Mouse (Mus musculus) liver, postnatal 0 days (tissue): ENCODE measurements around the gene Elavl4. TPM values are rescaled to one million over a fixed set of nuclear protein-coding genes. Genes with fewer than 3 reads are reported as not detected.

Source experiments
- ATAC-seq: fragments of 200-750 bp; cut with Nextera tagmentation; 2 replicates; pipeline ENCODE4 v1.8.0; 2017; ENCODE audit warnings: mild to moderate bottlenecking, moderate library complexity
- DNase-seq: peaks from one replicate; pipeline ENCODE4 v3.0.0-alpha.2; 2016
- H3K27ac ChIP-seq: fragments of 300-500 bp; sonication (generic); 2 replicates; pipeline ENCODE4 v1.5.1; 2014; ENCODE audit warnings: antibody characterized with exemption, moderate library complexity, mild to moderate bottlenecking, low read depth
- H3K27me3 ChIP-seq: fragments of 300-500 bp; sonication (generic); 2 replicates; pipeline ENCODE4 v1.6.1; 2014; ENCODE audit warnings: low read length, control low read depth, mixed read lengths; ENCODE audit not compliant: insufficient read depth
- H3K36me3 ChIP-seq: fragments of 300-500 bp; sonication (generic); replicated peaks from 2 replicates; pipeline ENCODE4 v1.6.1; 2014; ENCODE audit warnings: mild to moderate bottlenecking, control low read depth, low read length, moderate library complexity, mixed read lengths; ENCODE audit not compliant: insufficient read depth
- H3K4me1 ChIP-seq: fragments of 300-500 bp; sonication (generic); 2 replicates; pipeline ENCODE4 v1.6.1; 2014; ENCODE audit warnings: antibody characterized with exemption, mild to moderate bottlenecking, control low read depth; ENCODE audit not compliant: insufficient read depth
- H3K4me2 ChIP-seq: fragments of 300-500 bp; sonication (generic); 2 replicates; pipeline ENCODE4 v1.6.1; 2014; ENCODE audit warnings: low read depth, mild to moderate bottlenecking, low read length, moderate library complexity, mixed read lengths
- H3K4me3 ChIP-seq: fragments of 300-500 bp; sonication (generic); 2 replicates; pipeline ENCODE4 v1.5.1; 2014; ENCODE audit warnings: low read depth, low read length
- H3K9ac ChIP-seq: fragments of 300-500 bp; sonication (generic); replicated peaks from 2 replicates; pipeline ENCODE4 v1.6.1; 2014; ENCODE audit warnings: mild to moderate bottlenecking, moderate library complexity
- H3K9me3 ChIP-seq: fragments of 300-500 bp; sonication (generic); 2 replicates; pipeline ENCODE4 v1.6.1; 2016; ENCODE audit warnings: mild to moderate bottlenecking, control low read depth, low read length, mixed read lengths
- CTCF ChIP-seq: sonication (generic); IDR thresholded peaks from 2 replicates; pipeline ENCODE4 v1.5.1; 2016; ENCODE audit warnings: antibody characterized with exemption, low read depth
- EP300 ChIP-seq: IDR thresholded peaks from 2 replicates; pipeline ENCODE4 v1.6.1; 2016; ENCODE audit warnings: antibody characterized with exemption, low read depth, mild to moderate bottlenecking
- WGBS: fragments of 180-500 bp; shearing (Covaris S2); extraction: QIAGEN DNeasy Blood & Tissue Kit; methylation state at CpG from one replicate; pipeline ENCODE4 v1.1.7; 2014; ENCODE audit not compliant: insufficient replicate concordance; 5-methylcytosine and 5-hydroxymethylcytosine counted together
- polyA plus RNA-seq: library from polyadenylated mRNA; unstranded; fragments of >200 nt; fragmentation: Nextera tagmentation; extraction: Ambion mirVana; gene quantifications from 2 replicates; pipeline ENCODE4 v1.2.1, GENCODE M21; 2015

The Elavl4 gene
- 0.09 TPM in 1 of 2 replicates, not detected in the other for polyA plus RNA-seq

DNA sequence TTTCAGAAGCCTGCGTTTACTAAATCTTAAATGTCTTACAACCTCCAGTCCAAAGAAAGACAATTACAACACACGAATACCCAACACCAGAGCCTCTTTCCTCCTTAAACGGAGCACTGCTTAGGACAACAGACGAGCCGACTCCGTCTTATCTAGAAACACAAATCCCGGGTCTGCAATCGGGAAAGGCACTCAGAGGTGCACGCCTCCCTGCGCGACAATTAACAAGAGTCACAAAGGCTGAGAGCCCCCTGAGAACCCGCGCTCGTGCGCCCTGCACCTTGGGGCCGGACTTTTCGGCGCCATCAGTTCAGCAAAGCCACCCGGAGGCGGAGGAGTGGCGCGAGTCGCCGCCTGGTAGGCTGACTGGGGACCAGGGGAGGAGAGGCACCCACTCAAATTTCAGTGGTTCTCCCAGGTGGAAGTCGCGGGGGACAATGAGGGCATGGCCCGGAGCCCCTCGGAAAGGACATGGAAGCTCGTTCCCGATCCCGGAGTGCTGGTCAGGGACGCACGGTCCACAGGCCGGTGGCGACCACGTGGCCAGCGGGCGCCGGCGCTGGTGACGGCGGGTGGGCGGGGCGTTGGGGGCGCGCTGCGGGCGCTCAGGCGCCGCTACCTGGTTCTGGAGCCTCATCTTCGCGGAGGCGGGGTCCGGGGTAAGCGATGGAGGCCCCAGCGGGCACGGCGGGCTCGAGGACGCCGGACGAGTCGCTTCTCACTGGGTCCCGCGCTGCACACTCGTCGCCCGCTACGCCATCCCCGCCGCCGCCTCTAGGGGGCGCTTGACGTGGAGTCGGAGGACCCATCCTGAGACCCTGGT, at the start of gene Elavl4:
Gene Elavl4 (minus strand): TSS at position 732 of the 823 bp plus-strand sequence.
- peak; percentile 61 for DNase-seq
- H3K9ac ChIP-seq = 0 out of 2 replicates have a peak within 1 kb of the TSS, but pooled peaks have one; percentile 21
- under 1% methylated on average over 68 of the region's 75 CpGs for WGBS

DNA sequence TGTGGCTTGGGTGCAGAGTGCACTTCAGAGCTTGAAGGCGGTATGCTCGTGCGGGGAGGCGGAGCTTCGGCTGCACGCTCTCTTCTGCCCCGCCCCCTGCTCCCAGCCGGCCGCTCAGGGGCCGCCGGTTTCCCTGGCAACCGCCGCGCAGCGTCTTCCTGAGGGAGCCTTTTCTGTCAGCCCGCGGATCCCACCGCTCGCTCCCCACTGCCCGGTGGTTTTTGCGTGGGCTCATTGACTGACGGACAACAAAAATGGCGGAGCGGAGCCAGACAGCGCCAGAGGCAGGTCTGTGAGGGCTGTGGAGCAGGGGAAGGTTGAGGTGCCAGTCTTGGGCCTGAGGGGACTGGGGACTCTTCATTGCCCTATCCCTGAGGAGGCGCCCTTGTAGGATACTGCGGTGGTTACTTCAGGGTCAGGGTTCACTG, 45.9 kb upstream of the Elavl4 start, which contains the start of gene Agbl4:
Gene Agbl4 (plus strand): TSS at position 44 of the 428 bp plus-strand sequence.
- no peaks in the 10 kb centered on the region for H3K36me3 ChIP-seq
- H3K9ac ChIP-seq = peak within 1 kb of the TSS; percentile 21; the same call in 1 of the 2 replicates
- H3K4me1 ChIP-seq = 0 out of 2 replicates have a peak, but pooled peaks cover 6% of the 10 kb centered on the region
- under 1% methylated on average over 27 of the region's 27 CpGs for WGBS
- TF ChIP-seq CTCF = no peak
- TF ChIP-seq EP300 = no peak
- H3K9me3 ChIP-seq = no peaks in the 10 kb centered on the region
- peak; percentile 48 for DNase-seq
- H3K27me3 ChIP-seq = no peaks in the 10 kb centered on the region
- H3K4me2 ChIP-seq = peak within 1 kb of the TSS; percentile 70
- H3K4me3 ChIP-seq = peak within 1 kb of the TSS; percentile 47
- H3K27ac ChIP-seq = no peak within 1 kb of the TSS
- peak; percentile 59 for ATAC-seq

More for the DNA sequence above, at the start of gene Elavl4:
- no peaks in the 10 kb centered on the region for H3K36me3 ChIP-seq
- no peak within 1 kb of the TSS for H3K27ac ChIP-seq
- TF ChIP-seq EP300 (no peak), CTCF (peak; percentile 60)
- peak within 1 kb of the TSS; percentile 53 for H3K4me3 ChIP-seq
- peak; percentile 90 for ATAC-seq
- peak within 1 kb of the TSS; percentile 83 for H3K4me2 ChIP-seq
- H3K9me3 ChIP-seq = no peaks in the 10 kb centered on the region
- H3K4me1 ChIP-seq = 0 out of 2 replicates have a peak, but pooled peaks cover 3% of the 10 kb centered on the region
- peaks cover 17% of the 10 kb centered on the region; the same call in 1 of the 2 replicates for H3K27me3 ChIP-seq

DNA sequence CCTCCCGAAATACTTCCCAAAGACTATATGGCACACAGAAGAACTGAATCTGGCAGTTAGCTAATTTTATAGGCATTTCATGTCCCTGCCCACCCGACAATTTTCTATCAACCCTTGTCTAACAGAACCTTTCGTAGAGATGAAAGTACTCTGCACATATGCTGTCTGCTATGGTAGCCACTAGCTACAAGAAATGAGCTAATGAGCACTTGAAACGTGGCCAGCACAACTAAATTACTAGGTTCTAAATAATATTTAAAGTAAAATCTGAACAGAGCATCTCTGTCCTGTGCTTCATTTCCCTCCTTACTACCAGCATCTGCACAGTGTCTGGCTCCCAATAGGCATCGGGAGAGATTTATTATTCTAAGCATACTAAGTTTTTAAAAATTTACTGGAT, 44.5 kb upstream of the Elavl4 start:
- Histone ChIP-seq H3K4me1 (0 out of 2 replicates have a peak, but pooled peaks cover 6% of the 10 kb centered on the region), H3K4me2 (no peak overlapping the region), H3K27me3 (no peaks in the 10 kb centered on the region), H3K4me3 (no peak overlapping the region), H3K36me3 (no peaks in the 10 kb centered on the region), H3K9ac (no peak overlapping the region), H3K9me3 (no peaks in the 10 kb centered on the region), H3K27ac (no peak overlapping the region)
- DNase-seq (no peak), ATAC-seq (no peak)
- WGBS = 77% methylated on average over 5 of the region's 5 CpGs
- TF ChIP-seq EP300 (no peak), CTCF (no peak)

DNA sequence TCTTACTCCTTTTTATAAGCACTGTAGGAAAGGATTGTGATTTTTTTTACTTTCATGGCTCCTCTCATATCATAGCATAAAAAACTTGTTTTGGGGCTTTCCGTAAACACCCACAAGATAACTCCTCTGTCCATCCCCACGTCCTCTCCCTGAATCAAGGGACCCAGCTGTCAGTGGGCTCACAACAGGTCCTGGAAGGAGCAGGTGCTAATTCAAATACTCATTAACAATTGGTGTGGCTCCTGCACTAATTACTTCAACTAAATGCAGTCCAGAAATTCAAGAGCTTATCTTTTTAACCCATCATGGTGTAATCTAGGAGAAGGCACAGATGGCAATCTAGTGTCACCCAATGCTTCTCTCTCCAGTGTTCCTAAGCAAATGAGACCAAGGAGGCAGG, 8.9 kb upstream of the Elavl4 start:
- TF ChIP-seq CTCF = no peak
- TF ChIP-seq EP300 = no peak
- H3K4me1 ChIP-seq = no peaks in the 10 kb centered on the region
- ATAC-seq = no peak

DNA sequence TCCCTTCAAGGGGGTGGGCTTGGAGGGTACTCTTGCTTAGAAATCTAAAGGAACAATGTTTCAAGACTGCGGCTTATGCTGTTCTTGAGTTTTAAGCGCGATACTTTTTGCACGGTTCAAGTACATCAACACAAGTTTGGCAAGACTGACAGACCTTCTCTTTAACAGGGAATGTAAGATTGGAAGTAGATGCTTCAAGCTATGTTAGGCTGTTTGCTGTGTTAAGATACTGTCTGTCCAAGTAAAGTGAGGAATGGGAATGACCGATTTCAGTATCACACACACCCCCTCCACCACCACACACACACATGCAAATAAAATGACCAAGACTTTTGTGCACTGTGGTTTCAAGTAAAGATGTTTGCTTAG, 276 bp upstream of the Elavl4 start:
- Histone ChIP-seq H3K27me3 (peaks cover 17% of the 10 kb centered on the region; the same call in 1 of the 2 replicates), H3K27ac (no peak overlapping the region), H3K4me1 (0 out of 2 replicates have a peak, but pooled peaks cover 3% of the 10 kb centered on the region), H3K9ac (no peak overlapping the region), H3K9me3 (no peaks in the 10 kb centered on the region), H3K4me3 (peak overlapping the region; percentile 53; the same call in 1 of the 2 replicates), H3K4me2 (peak overlapping the region; percentile 83), H3K36me3 (no peaks in the 10 kb centered on the region)
- ATAC-seq = peak; percentile 4; the same call in 1 of the 2 replicates
- no peak for DNase-seq
- TF ChIP-seq EP300 (no peak), CTCF (no peak)
- WGBS = 11% methylated on average over 5 of the region's 5 CpGs

More for the DNA sequence above, 8.9 kb upstream of the Elavl4 start:
- Histone ChIP-seq H3K4me2 (no peak overlapping the region), H3K9me3 (no peaks in the 10 kb centered on the region), H3K27ac (no peak overlapping the region), H3K27me3 (no peaks in the 10 kb centered on the region), H3K9ac (no peak overlapping the region), H3K36me3 (no peaks in the 10 kb centered on the region), H3K4me3 (no peak overlapping the region)
- no peak for DNase-seq
- 59% methylated on average over 2 of the region's 2 CpGs for WGBS

DNA sequence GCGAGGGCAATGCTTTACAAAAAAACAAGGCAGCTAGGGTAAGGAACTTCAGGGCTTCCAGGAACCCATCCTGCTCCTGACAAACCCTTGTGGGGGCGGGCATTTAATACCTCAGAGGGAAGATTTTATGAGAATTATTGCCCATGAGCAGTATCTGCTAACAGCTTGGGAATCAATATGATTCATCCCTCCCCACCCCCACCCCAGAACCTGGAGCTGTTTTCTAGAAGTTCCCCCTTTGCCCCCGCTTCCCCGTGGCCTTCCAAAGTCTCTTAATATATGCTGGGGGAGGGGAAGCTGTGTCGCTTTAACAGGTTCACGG, 892 bp downstream of the Elavl4 start:
- no peak for DNase-seq
- Histone ChIP-seq H3K4me2 (peak overlapping the region; percentile 83), H3K27ac (no peak overlapping the region), H3K4me3 (peak overlapping the region; percentile 53), H3K36me3 (no peaks in the 10 kb centered on the region), H3K9ac (no peak overlapping the region), H3K9me3 (no peaks in the 10 kb centered on the region), H3K27me3 (peaks cover 17% of the 10 kb centered on the region; the same call in 1 of the 2 replicates), H3K4me1 (0 out of 2 replicates have a peak, but pooled peaks cover 3% of the 10 kb centered on the region)
- no peak; the same call in 1 of the 2 replicates for ATAC-seq
- TF ChIP-seq CTCF = no peak
- no peak for TF ChIP-seq EP300
- WGBS = 16% methylated on average over 6 of the region's 6 CpGs
